Mouse (Mus musculus) ES-CJ7 (cell line): Measurements from ENCODE around the gene Pex7.
A peak's percentile ranks its signal among the peaks of the same experiment; 100 is the strongest.
"Not testable (repeated sequence)": the region's sequence is repeated elsewhere in the genome, so short reads cannot be mapped to it uniquely, and the experiment has no call there.

Source experiments
- DNase-seq: peaks from one replicate; pipeline ENCODE4 v3.0.0; 2011; ENCODE audit warnings: low read depth, low spot score

The Pex7 gene

GRCm38 (mm10) chr10:19934384-19935294 lies 27.1 kb upstream of the Pex7 start, which contains the start of gene Map3k5:
TSS of gene Map3k5 (plus strand) at chr10:19934472.
- DNase-seq: peak; percentile 21

- DNase-seq: peak; percentile 57
Measured at GRCm38 (mm10) chr10:19933511-19934383, 26.3 kb upstream of the Pex7 start.

- DNase-seq: no peak
Measured at GRCm38 (mm10) chr10:19932986-19933385, 25.5 kb upstream of the Pex7 start.

- no peak for DNase-seq
Measured at GRCm38 (mm10) chr10:19928205-19928604, 20.7 kb upstream of the Pex7 start.

GRCm38 (mm10) chr10:19926391-19926897 lies 19.0 kb upstream of the Pex7 start:
- DNase-seq: not testable (repeated sequence)

GRCm38 (mm10) chr10:19924256-19924655 lies 16.8 kb upstream of the Pex7 start:
- no peak for DNase-seq

- peak; percentile 31 for DNase-seq
Measured at GRCm38 (mm10) chr10:19922410-19922809, 14.9 kb upstream of the Pex7 start.

- peak; percentile 88 for DNase-seq
Measured at GRCm38 (mm10) chr10:19915301-19915700, 7.8 kb upstream of the Pex7 start.

- DNase-seq: peak; percentile 57
Measured at GRCm38 (mm10) chr10:19913806-19914205, 6.3 kb upstream of the Pex7 start.

GRCm38 (mm10) chr10:19911583-19911982 lies 4.1 kb upstream of the Pex7 start:
- no peak for DNase-seq

GRCm38 (mm10) chr10:19910516-19910915 lies 3.0 kb upstream of the Pex7 start:
- DNase-seq: no peak

GRCm38 (mm10) chr10:19908076-19908475 lies 587 bp upstream of the Pex7 start:
- DNase-seq: no peak

- peak; percentile 14 for DNase-seq
Measured at GRCm38 (mm10) chr10:19904077-19904820, 3.2 kb downstream of the Pex7 start.

GRCm38 (mm10) chr10:19901992-19902391 lies 5.5 kb downstream of the Pex7 start:
- DNase-seq: no peak

GRCm38 (mm10) chr10:19900191-19900590 lies 7.3 kb downstream of the Pex7 start:
- DNase-seq: peak; percentile 12

- DNase-seq: peak; percentile 56
Measured at GRCm38 (mm10) chr10:19893976-19894375, 13.5 kb downstream of the Pex7 start.

- no peak for DNase-seq
Measured at GRCm38 (mm10) chr10:19893146-19893545, 14.3 kb downstream of the Pex7 start.

GRCm38 (mm10) chr10:19891686-19892085 lies 15.8 kb downstream of the Pex7 start:
- peak; percentile 30 for DNase-seq

GRCm38 (mm10) chr10:19889908-19890307 lies 17.6 kb downstream of the Pex7 start:
- DNase-seq: no peak

GRCm38 (mm10) chr10:19886249-19886648 lies 21.2 kb downstream of the Pex7 start:
- DNase-seq: no peak

- DNase-seq: no peak
Measured at GRCm38 (mm10) chr10:19884409-19884808, 23.1 kb downstream of the Pex7 start.
